Mouse (Mus musculus) hematopoietic stem cell, adult 5-6 weeks (primary cell): ENCODE results near the gene Doc2b. TPM values are rescaled to one million over a fixed set of nuclear protein-coding genes. Genes with fewer than 3 reads are reported as not detected.

ENCODE experiments used
- total RNA-seq: library from RNA; stranded (forward); fragments of 172-1452, 232-1000 nt; gene quantifications from 2 replicates; pipeline ENCODE4 v1.2.3, GENCODE M21; 2017

The Doc2b gene
- total RNA-seq, 1 experiment from 2014 or later: not detected

Other genes with a start within 250 kb of the Doc2b start
- 55.5 and 98.3 TPM in 2 replicates for gene Pitpna, start 208.0 kb downstream of the Doc2b start, total RNA-seq
- 54.1 and 59.6 TPM in 2 replicates for gene Inpp5k, start 165.1 kb downstream of the Doc2b start, total RNA-seq
- gene Myo1c, start 145.5 kb downstream of the Doc2b start, total RNA-seq: 28.3 and 35.9 TPM in 2 replicates
- gene Crk, start 116.8 kb downstream of the Doc2b start, total RNA-seq: 50.9 and 61.0 TPM in 2 replicates
- 363 and 366 TPM in 2 replicates for gene Ywhae, start 63.2 kb downstream of the Doc2b start, total RNA-seq
- 2.6 and 4.4 TPM in 2 replicates for gene Rph3al, start 142.4 kb upstream of the Doc2b start, total RNA-seq
- not detected in 2 replicates for gene 1700016K19Rik, start 203.9 kb upstream of the Doc2b start, total RNA-seq
- 4.6 and 9.3 TPM in 2 replicates for gene Rflnb, start 231.7 kb upstream of the Doc2b start, total RNA-seq